Comparison of ENCODE assay signal across 8 mouse cellular contexts in the genomic region with DNA sequence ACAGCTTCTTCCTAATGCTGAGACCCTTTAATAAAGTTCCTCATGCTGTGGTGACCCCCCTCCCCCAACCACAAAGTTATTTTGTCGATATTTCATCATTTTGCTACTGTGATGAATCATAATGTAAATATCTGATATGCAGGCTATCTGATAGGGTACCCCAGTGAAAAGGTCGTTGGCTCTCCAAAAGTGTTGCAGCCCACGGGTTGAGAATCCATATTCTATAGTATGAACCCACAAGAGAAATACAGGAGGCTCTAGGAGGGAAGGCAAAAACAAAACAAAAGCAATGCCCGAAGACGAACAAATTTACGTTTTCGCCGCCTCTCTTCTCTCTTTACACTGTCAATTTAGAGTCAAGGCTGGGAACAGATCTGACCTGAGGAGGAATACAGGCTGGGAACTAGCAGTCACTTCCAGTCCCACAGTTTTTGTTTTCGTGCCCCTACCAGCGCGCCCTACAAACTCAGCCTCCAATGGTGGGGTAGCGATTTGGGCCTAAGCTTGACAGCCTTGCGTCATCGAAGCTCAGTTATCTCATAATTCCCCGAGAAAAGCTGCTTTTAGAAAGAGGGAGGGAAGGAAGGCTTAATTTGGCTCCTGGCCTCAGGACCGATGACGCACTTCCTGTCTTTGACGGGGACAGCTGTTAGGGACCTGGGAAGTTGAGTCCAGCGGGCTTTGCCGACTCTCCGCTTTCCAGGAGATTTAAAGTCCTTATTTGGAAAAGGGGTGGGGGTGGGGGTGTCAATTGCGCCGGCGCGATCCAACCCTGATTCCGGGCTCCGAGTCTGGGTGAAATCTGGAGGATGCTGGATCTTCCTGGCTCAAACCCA. TPM values are rescaled to one million over a fixed set of nuclear protein-coding genes. Genes with fewer than 3 reads are reported as not detected.
DNase-seq lines count a peak whose midpoint lies in the region; ATAC-seq and TF ChIP-seq lines count a peak whose summit lies in the region.

No protein-coding gene starts in this region.

- intact Hi-C loops in heart, postnatal 36 days (cut with DNase I), result loop anchor here (10.0 kb wide), 2 partner anchors 97 to 307 kb away; a partner anchor contains a TSS

- peak; percentile 97 for ATAC-seq in forebrain, postnatal 0 days
- ATAC-seq in neural tube, embryonic 14.5 days (ENCODE audit: low read depth), result peak; percentile 97

- no peaks in the 10 kb centered on the region for H3K27me3 ChIP-seq in forebrain, postnatal 0 days (ENCODE audit: insufficient read depth, low read length)
- H3K27me3 ChIP-seq in neural tube, embryonic 14.5 days (ENCODE audit: control insufficient read depth, insufficient read depth, low read length), result no peaks in the 10 kb centered on the region
- no peaks in the 10 kb centered on the region for H3K27me3 ChIP-seq in testis, adult 2 months (ENCODE audit: control insufficient read depth, insufficient read depth, low read length)

- peak overlapping the region; percentile 81 for H3K27ac ChIP-seq in forebrain, postnatal 0 days (ENCODE audit: low read depth, low read length)
- H3K27ac ChIP-seq in neural tube, embryonic 14.5 days (ENCODE audit: low read depth, low read length), result peak overlapping the region; percentile 81
- H3K27ac ChIP-seq in testis, adult 2 months (ENCODE audit: control insufficient read depth, insufficient read depth, low read depth, low read length), result peak overlapping the region; percentile 57

- peak overlapping the region; percentile 64 for H3K9ac ChIP-seq in forebrain, postnatal 0 days
- H3K9ac ChIP-seq in neural tube, embryonic 14.5 days (replicated peaks; ENCODE audit: low read depth, low read length), result peak overlapping the region; percentile 66

- H3K36me3 ChIP-seq in forebrain, postnatal 0 days (ENCODE audit: insufficient read depth), result no peaks in the 10 kb centered on the region
- H3K36me3 ChIP-seq in neural tube, embryonic 14.5 days (ENCODE audit: control insufficient read depth, insufficient read depth, low read length), result no peaks in the 10 kb centered on the region
- no peaks in the 10 kb centered on the region for H3K36me3 ChIP-seq in testis, adult 2 months (ENCODE audit: control insufficient read depth, insufficient read depth, low read length)

- TF ChIP-seq CTCF in forebrain, postnatal 0 days (IDR thresholded peaks at IDR 0.05; ENCODE audit: low read depth), result no peak
- no peak for TF ChIP-seq CTCF in testis, adult 2 months (IDR thresholded peaks at IDR 0.05; ENCODE audit: control insufficient read depth, insufficient read depth, insufficient replicate concordance, low read depth, low read length)

- WGBS in forebrain, postnatal 0 days, result 4% methylated on average over 27 of the region's 27 CpGs
- 4% methylated on average over 27 of the region's 27 CpGs for WGBS in neural tube, embryonic 14.5 days

- no peaks in the 10 kb centered on the region for H3K9me3 ChIP-seq in forebrain, postnatal 0 days (ENCODE audit: low read length)
- H3K9me3 ChIP-seq in neural tube, embryonic 14.5 days (ENCODE audit: control insufficient read depth, low read length), result no peaks in the 10 kb centered on the region

- peak; percentile 29; the same call in 1 of the 2 replicates for TF ChIP-seq POLR2A in testis, adult 2 months (IDR thresholded peaks at IDR 0.05; ENCODE audit: control insufficient read depth, low read depth, low read length)

- H3K4me2 ChIP-seq in forebrain, postnatal 0 days (ENCODE audit: low read depth), result peak overlapping the region; percentile 72
- H3K4me2 ChIP-seq in neural tube, embryonic 14.5 days (ENCODE audit: low read depth, low read length), result peak overlapping the region; percentile 78

- H3K4me1 ChIP-seq in forebrain, postnatal 0 days (ENCODE audit: insufficient read depth), result peaks cover 6% of the 10 kb centered on the region; the same call in 1 of the 2 replicates
- no peaks in the 10 kb centered on the region for H3K4me1 ChIP-seq in neural tube, embryonic 14.5 days (ENCODE audit: control insufficient read depth, insufficient read depth, low read length)
- H3K4me1 ChIP-seq in testis, adult 2 months (ENCODE audit: control insufficient read depth, insufficient read depth, low read length), result peaks cover 7% of the 10 kb centered on the region

- peak; percentile 89 for DNase-seq in MN1 (ENCODE audit: low spot score)
- peak; percentile 84 for DNase-seq in cerebellum, adult 8-10 months
- peak; percentile 92 for DNase-seq in forebrain, postnatal 0 days
- DNase-seq in heart, postnatal 36 days, result peak; percentile 82 to 83
- peak; percentile 86 to 93 for DNase-seq in layer of hippocampus, adult 18-20 months (ENCODE audit: low spot score in 2 of 2)
- peak; percentile 88 to 91 for DNase-seq in lung, adult 18-20 months

- peak overlapping the region; percentile 61 for H3K4me3 ChIP-seq in forebrain, postnatal 0 days (ENCODE audit: low read depth, low read length)
- H3K4me3 ChIP-seq in neural tube, embryonic 14.5 days (ENCODE audit: low read depth, low read length), result peak overlapping the region; percentile 53
- peak overlapping the region; percentile 81 for H3K4me3 ChIP-seq in testis, adult 2 months (ENCODE audit: control insufficient read depth, low read depth, low read length)

RNA-seq across cellular contexts. Expression of a gene that starts 5.6 kb away (rescaled TPM):
- 51.8 and 54.0 TPM in 2 replicates for total RNA-seq in forebrain, postnatal 0 days (2014; rRNA removed)
- polyA plus RNA-seq in forebrain, postnatal 0 days (2015; fragmentation: Nextera tagmentation; extraction: Ambion mirVana), result 42.2 and 45.6 TPM in 2 replicates
- 10 to 100 TPM; 26.4 to 31.2 TPM for total RNA-seq in heart, postnatal 36 days (2021)
- 10 to 100 TPM; 36.9 to 41.3 TPM for total RNA-seq in layer of hippocampus, adult 18-20 months (2021)
- 66.5 and 70.2 TPM in 2 replicates for polyA plus RNA-seq in neural tube, embryonic 14.5 days (2014; fragmentation: Nextera tagmentation; extraction: Ambion mirVana)
- polyA plus RNA-seq in testis, adult 2 months (2012; rRNA removed), result 9.3 and 10.2 TPM in 2 replicates

RNA-seq across cellular contexts. Expression of a gene that starts 32.7 kb away (rescaled TPM):
- total RNA-seq in forebrain, postnatal 0 days (2014; rRNA removed), result 2.3 and 4.7 TPM in 2 replicates
- polyA plus RNA-seq in forebrain, postnatal 0 days (2015; fragmentation: Nextera tagmentation; extraction: Ambion mirVana), result 0.83 and 1.5 TPM in 2 replicates
- total RNA-seq in heart, postnatal 36 days (2021), result under 1 TPM; 0.30 to 0.42 TPM
- 1 to 10 TPM; 1.1 to 1.6 TPM for total RNA-seq in layer of hippocampus, adult 18-20 months (2021)
- 4.1 and 4.6 TPM in 2 replicates for polyA plus RNA-seq in neural tube, embryonic 14.5 days (2014; fragmentation: Nextera tagmentation; extraction: Ambion mirVana)
- polyA plus RNA-seq in testis, adult 2 months (2012; rRNA removed), result 5.2 and 5.5 TPM in 2 replicates

RNA-seq across cellular contexts. Expression of a gene that starts 45.3 kb away (rescaled TPM):
- 25.2 and 27.1 TPM in 2 replicates for total RNA-seq in forebrain, postnatal 0 days (2014; rRNA removed)
- polyA plus RNA-seq in forebrain, postnatal 0 days (2015; fragmentation: Nextera tagmentation; extraction: Ambion mirVana), result 10.9 and 16.7 TPM in 2 replicates
- total RNA-seq in heart, postnatal 36 days (2021), result 10 to 100 TPM; 20.4 to 23.2 TPM
- total RNA-seq in layer of hippocampus, adult 18-20 months (2021), result 10 to 100 TPM; 54.4 to 55.9 TPM
- polyA plus RNA-seq in neural tube, embryonic 14.5 days (2014; fragmentation: Nextera tagmentation; extraction: Ambion mirVana), result 23.0 and 25.3 TPM in 2 replicates
- polyA plus RNA-seq in testis, adult 2 months (2012; rRNA removed), result 4.9 and 5.2 TPM in 2 replicates

RNA-seq across cellular contexts. Expression of a gene that starts 45.6 kb away (rescaled TPM):
- total RNA-seq in forebrain, postnatal 0 days (2014; rRNA removed), result 10.4 and 11.5 TPM in 2 replicates
- 7.2 and 8.1 TPM in 2 replicates for polyA plus RNA-seq in forebrain, postnatal 0 days (2015; fragmentation: Nextera tagmentation; extraction: Ambion mirVana)
- 1 to 10 TPM; 5.3 to 5.8 TPM for total RNA-seq in heart, postnatal 36 days (2021)
- total RNA-seq in layer of hippocampus, adult 18-20 months (2021), result 1 to 10 TPM; 8.6 TPM
- polyA plus RNA-seq in neural tube, embryonic 14.5 days (2014; fragmentation: Nextera tagmentation; extraction: Ambion mirVana), result 11.4 and 13.3 TPM in 2 replicates
- polyA plus RNA-seq in testis, adult 2 months (2012; rRNA removed), result 14.6 and 15.3 TPM in 2 replicates

Comparison
In these comparisons a context has a peak if more than half of its experiments do, and no peak if none do; other contexts are left out.
1. Peak in every context shown above with its lines: DNase-seq, ATAC-seq, H3K4me3 ChIP-seq and H3K27ac ChIP-seq.